Mouse (Mus musculus): Measurements from ENCODE around the gene Wdr66.
"Not testable (repeated sequence)": the region's sequence is repeated elsewhere in the genome, so short reads cannot be mapped to it uniquely, and the experiment has no call there.

The Wdr66 gene

DNA sequence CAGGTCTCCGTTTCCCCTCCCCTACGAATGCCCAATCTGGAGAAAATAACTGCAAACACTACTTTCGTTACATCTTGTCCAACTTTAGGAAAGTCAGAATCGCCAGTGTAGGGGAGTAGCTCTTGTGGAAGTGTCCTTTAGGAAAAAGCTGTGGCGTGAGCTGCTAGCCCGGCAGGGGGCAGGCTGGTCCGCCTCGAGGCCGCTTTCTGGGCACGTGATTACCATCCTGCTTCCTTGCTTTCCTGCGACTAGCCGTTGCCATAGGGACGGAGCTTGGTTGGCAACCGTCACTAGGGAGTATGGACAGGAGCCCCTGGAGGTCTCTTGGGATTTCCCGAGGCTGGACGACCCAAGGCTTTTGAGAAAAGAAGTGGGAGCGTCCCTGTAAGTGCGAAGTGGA, at the start of gene Wdr66:
TSS of gene Wdr66 (plus strand) at position 269 of the 400 bp plus-strand sequence.
- peaks cover 30% of the 10 kb centered on the region for H3K27me3 ChIP-seq (ENCODE audit: insufficient read depth, low read length)
- peaks cover 30% of the 10 kb centered on the region for H3K4me1 ChIP-seq (replicated peaks; ENCODE audit: low read depth, low read length)
- H3K36me3 ChIP-seq (ENCODE audit: insufficient read depth, low read length): no peaks in the 10 kb centered on the region
- no peaks in the 10 kb centered on the region for H3K9me3 ChIP-seq (ENCODE audit: low read length)
- H3K4me3 ChIP-seq (replicated peaks; ENCODE audit: low read length): peak within 1 kb of the TSS; percentile 48
- TF ChIP-seq POU5F1 (IDR thresholded peaks at IDR 0.05; ENCODE audit: borderline replicate concordance, low read length) (no peak), NANOG (IDR thresholded peaks at IDR 0.05; ENCODE audit: borderline replicate concordance, low read length) (no peak), CTCF (conservative IDR thresholded peaks at IDR 0.05; ENCODE audit: low read length) (peak; percentile 63)

DNA sequence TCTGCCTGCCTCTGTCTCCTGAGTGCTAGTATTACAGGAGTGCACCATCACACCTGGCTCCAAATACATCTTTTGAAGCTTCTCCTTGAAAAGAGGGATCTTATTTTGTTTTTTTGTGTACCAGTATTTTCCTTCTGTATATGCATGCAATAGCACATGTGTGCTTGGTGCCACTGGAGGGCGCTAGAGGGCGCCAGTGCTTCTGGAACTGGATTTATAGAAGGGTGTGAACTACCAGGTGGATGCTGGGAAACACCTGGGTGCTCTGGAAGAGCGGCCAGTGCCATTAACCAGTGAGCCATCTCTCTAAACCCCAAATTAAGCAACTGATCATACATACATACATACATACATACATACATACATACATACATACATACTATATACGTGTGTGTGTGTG, 49.1 kb upstream of the Wdr66 start:
- H3K4me1 ChIP-seq (replicated peaks; ENCODE audit: low read depth, low read length); H3K36me3 ChIP-seq (ENCODE audit: insufficient read depth, low read length); H3K4me3 ChIP-seq (replicated peaks; ENCODE audit: low read length); H3K9me3 ChIP-seq (ENCODE audit: low read length); H3K27me3 ChIP-seq (ENCODE audit: insufficient read depth, low read length): not testable (repeated sequence)
- peak; percentile 45 for TF ChIP-seq CTCF (conservative IDR thresholded peaks at IDR 0.05; ENCODE audit: low read length)

DNA sequence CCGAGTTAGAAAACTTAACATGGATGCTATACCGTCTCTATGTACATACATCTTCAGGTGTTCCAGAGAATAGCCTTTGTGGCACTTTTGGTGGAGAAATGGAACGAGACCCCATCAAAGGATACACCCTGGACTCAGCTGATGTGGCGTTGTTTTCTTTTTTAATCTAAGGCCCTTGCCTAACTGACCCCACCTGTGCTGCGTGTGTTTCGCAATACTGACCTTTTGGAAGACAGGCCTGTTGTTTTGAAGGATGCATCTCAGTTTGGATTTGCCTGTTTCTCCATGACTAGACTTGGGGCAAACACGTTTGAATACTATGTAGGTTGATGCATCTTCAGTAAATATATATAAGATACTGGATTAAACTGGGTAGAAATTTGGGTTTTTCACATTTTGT, 48.3 kb upstream of the Wdr66 start:
- not testable (repeated sequence) for H3K27me3 ChIP-seq (ENCODE audit: insufficient read depth, low read length); H3K4me3 ChIP-seq (replicated peaks; ENCODE audit: low read length); H3K4me1 ChIP-seq (replicated peaks; ENCODE audit: low read depth, low read length)

DNA sequence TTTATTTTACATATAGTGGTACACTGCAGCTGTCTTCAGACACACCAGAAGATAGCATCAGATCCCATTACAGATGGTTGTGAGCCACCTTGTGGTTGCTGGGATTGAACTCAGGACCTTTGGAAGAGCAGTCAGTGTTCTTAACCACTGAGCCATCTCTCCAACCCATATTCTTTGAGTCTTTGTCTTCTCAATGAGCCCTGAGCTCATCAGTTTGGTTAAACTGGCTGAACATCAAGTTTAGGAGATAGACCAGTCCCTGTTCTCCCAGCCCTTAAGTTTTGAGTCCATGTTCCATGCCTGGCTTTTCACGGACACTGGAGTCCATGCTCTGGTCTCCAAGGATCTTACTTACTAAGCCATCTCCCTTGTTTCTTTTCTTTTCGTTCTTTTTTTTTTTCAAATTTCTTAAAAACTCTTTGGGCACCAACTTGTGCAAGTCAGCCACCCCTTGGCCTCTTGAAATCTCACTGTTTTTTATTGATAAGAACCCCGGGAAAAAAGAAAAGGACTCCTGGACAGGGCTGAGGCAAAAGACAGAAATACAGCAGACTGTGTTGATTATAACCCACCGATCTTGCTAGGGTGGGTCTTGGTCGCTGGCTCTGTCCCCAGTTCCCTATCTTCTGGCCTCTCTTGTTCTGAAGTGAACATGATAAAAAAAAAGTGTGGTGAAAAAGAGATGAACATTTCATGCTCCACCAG, 29.4 kb upstream of the Wdr66 start:
- peaks cover 14% of the 10 kb centered on the region for H3K9me3 ChIP-seq (ENCODE audit: low read length)
- not testable (repeated sequence) for H3K36me3 ChIP-seq (ENCODE audit: insufficient read depth, low read length); H3K27me3 ChIP-seq (ENCODE audit: insufficient read depth, low read length); H3K4me3 ChIP-seq (replicated peaks; ENCODE audit: low read length); H3K4me1 ChIP-seq (replicated peaks; ENCODE audit: low read depth, low read length)

More for the DNA sequence above, 48.3 kb upstream of the Wdr66 start:
- not testable (repeated sequence) for H3K36me3 ChIP-seq (ENCODE audit: insufficient read depth, low read length); H3K9me3 ChIP-seq (ENCODE audit: low read length)

- no peak for TF ChIP-seq NANOG (IDR thresholded peaks at IDR 0.05; ENCODE audit: borderline replicate concordance, low read length)
- TF ChIP-seq POU5F1 (IDR thresholded peaks at IDR 0.05; ENCODE audit: borderline replicate concordance, low read length): no peak
- no peak for TF ChIP-seq CTCF (conservative IDR thresholded peaks at IDR 0.05; ENCODE audit: low read length)
Measured at GRCm38 (mm10) chr5:123223051-123223410, 28.9 kb upstream of the Wdr66 start.

GRCm38 (mm10) chr5:123223861-123224260, 28.0 kb upstream of the Wdr66 start:
- H3K9me3 ChIP-seq (ENCODE audit: low read length): peaks cover 11% of the 10 kb centered on the region
- H3K36me3 ChIP-seq (ENCODE audit: insufficient read depth, low read length); H3K4me3 ChIP-seq (replicated peaks; ENCODE audit: low read length); H3K27me3 ChIP-seq (ENCODE audit: insufficient read depth, low read length); H3K4me1 ChIP-seq (replicated peaks; ENCODE audit: low read depth, low read length): not testable (repeated sequence)
- TF ChIP-seq CTCF (conservative IDR thresholded peaks at IDR 0.05; ENCODE audit: low read length): peak; percentile 52

More at GRCm38 (mm10) chr5:123223051-123223410, 28.9 kb upstream of the Wdr66 start:
- Histone ChIP-seq H3K27me3 (ENCODE audit: insufficient read depth, low read length) (no peaks in the 10 kb centered on the region), H3K9me3 (ENCODE audit: low read length) (peaks cover 14% of the 10 kb centered on the region), H3K4me1 (replicated peaks; ENCODE audit: low read depth, low read length) (0 out of 2 replicates have a peak, but pooled peaks cover 2% of the 10 kb centered on the region), H3K4me3 (replicated peaks; ENCODE audit: low read length) (no peak overlapping the region), H3K36me3 (ENCODE audit: insufficient read depth, low read length) (no peaks in the 10 kb centered on the region)

DNA sequence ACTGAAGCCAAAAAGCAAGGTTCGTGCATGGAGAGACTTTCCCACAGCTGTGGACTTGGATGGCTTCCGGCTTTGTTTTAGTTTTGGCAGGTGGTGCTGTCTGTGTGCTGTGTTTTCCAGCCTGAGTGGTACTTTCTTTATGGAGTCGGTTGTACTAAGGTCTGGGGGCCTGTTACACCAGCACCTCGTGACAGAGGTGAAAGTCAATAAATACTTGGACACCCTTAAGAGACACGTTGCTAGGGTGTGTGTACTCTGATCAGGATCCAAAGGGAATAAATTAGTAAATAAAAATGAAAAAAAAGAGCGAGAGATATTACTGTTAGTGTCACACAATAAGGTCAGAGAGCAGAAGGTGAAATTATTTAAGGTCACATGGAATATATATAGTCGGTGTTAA, 25.1 kb upstream of the Wdr66 start:
- H3K36me3 ChIP-seq (ENCODE audit: insufficient read depth, low read length): peaks cover 3% of the 10 kb centered on the region; the same call in 1 of the 2 replicates
- TF ChIP-seq NANOG (IDR thresholded peaks at IDR 0.05; ENCODE audit: borderline replicate concordance, low read length) (no peak), POU5F1 (IDR thresholded peaks at IDR 0.05; ENCODE audit: borderline replicate concordance, low read length) (no peak), CTCF (conservative IDR thresholded peaks at IDR 0.05; ENCODE audit: low read length) (no peak)
- peaks cover 11% of the 10 kb centered on the region for H3K4me1 ChIP-seq (replicated peaks; ENCODE audit: low read depth, low read length)
- no peaks in the 10 kb centered on the region for H3K27me3 ChIP-seq (ENCODE audit: insufficient read depth, low read length)
- H3K9me3 ChIP-seq (ENCODE audit: low read length): no peaks in the 10 kb centered on the region
- no peak overlapping the region for H3K4me3 ChIP-seq (replicated peaks; ENCODE audit: low read length)

GRCm38 (mm10) chr5:123227762-123228523, 24.0 kb upstream of the Wdr66 start:
- Histone ChIP-seq H3K4me1 (replicated peaks; ENCODE audit: low read depth, low read length) (peaks cover 11% of the 10 kb centered on the region), H3K27me3 (ENCODE audit: insufficient read depth, low read length) (no peaks in the 10 kb centered on the region), H3K4me3 (replicated peaks; ENCODE audit: low read length) (peak overlapping the region; percentile 88), H3K36me3 (ENCODE audit: insufficient read depth, low read length) (peaks cover 3% of the 10 kb centered on the region; the same call in 1 of the 2 replicates), H3K9me3 (ENCODE audit: low read length) (no peaks in the 10 kb centered on the region)
- TF ChIP-seq CTCF (conservative IDR thresholded peaks at IDR 0.05; ENCODE audit: low read length) (no peak), POU5F1 (IDR thresholded peaks at IDR 0.05; ENCODE audit: borderline replicate concordance, low read length) (no peak), NANOG (IDR thresholded peaks at IDR 0.05; ENCODE audit: borderline replicate concordance, low read length) (no peak)

- TF ChIP-seq NANOG (IDR thresholded peaks at IDR 0.05; ENCODE audit: borderline replicate concordance, low read length): no peak
- no peak for TF ChIP-seq POU5F1 (IDR thresholded peaks at IDR 0.05; ENCODE audit: borderline replicate concordance, low read length)
- TF ChIP-seq CTCF (conservative IDR thresholded peaks at IDR 0.05; ENCODE audit: low read length): no peak
- Histone ChIP-seq H3K27me3 (ENCODE audit: insufficient read depth, low read length) (no peaks in the 10 kb centered on the region), H3K36me3 (ENCODE audit: insufficient read depth, low read length) (peaks cover 3% of the 10 kb centered on the region; the same call in 1 of the 2 replicates), H3K4me3 (replicated peaks; ENCODE audit: low read length) (peak overlapping the region; percentile 88), H3K9me3 (ENCODE audit: low read length) (no peaks in the 10 kb centered on the region), H3K4me1 (replicated peaks; ENCODE audit: low read depth, low read length) (peaks cover 16% of the 10 kb centered on the region)
Measured at GRCm38 (mm10) chr5:123228524-123228922, 23.4 kb upstream of the Wdr66 start.
